Mouse (Mus musculus): Measurements from ENCODE around the gene Snorc. TPM values are rescaled to one million over a fixed set of nuclear protein-coding genes. Genes with fewer than 3 reads are reported as not detected.

Gene Snorc
- total RNA-seq, 4 experiments from 2014 or later: not detected

DNA sequence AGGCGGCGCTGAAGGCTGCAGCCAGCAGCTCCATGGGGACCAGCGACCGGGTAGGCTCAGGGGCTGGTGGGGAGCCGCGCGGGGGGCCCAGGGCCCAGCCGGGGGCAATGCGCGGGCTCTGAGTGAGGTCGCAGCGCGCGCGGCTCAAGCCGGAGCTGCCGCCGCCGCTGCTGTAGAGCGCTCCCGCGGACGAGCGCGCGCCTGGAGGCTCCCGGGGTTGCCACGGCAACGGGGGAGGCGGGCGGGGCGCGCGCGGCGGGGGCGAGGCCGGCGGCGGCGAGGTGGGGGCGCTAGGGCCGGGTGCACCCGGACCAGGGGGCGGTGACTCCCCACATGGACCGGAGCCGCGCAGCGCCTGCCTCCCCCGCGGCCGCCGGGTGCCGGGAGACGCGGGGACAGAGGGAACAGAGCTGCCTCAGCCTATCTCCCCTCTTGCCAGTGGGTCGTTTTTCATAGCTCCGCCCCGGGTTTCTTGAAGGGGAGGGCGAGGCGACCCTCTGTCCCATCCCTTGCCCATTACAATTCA lies 40.2 kb downstream of the Snorc start:
- no peak for DNase-seq (ENCODE audit: low spot score in 2 of 2)

DNA sequence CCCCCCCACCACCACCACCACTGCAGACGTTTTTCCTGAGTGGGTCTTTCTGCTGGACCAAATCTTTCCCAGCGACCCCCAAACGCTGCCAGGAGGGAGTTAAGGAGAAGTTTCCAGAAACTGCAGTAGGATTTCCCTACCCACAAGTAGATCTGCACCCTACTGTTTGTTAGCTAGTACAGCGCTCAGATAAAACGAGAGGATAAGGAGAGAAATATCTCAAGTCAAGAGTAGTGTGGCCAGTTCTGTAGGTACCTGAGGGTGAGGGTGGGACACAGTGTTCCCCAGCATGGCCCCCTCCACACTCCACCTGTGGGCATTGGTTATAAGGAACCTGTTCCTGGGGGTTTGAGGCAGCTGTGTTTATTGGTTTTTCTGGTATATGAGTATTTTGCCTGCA lies 40.8 kb downstream of the Snorc start:
- no peak for DNase-seq (ENCODE audit: low spot score in 2 of 2)

DNA sequence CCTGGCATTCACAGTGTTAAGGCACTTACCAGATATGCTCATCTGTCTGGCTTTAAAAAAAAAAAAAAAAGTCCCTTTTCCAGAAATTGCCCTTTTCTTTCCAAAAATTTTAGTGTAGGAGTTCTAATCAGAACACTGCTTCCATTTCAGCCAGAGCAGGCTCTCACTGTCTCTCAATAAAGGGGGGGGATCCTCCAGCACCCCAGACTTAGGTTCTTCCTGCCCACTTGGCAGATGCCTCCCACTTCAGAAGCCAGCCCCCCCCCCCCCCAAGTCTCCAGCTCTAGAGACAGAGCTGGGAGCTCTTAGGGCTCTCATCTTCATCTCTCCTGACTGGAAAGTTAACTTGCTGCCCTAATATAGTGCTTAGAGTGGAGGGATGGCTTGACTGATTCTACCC lies 50.4 kb downstream of the Snorc start:
- no peak for DNase-seq (ENCODE audit: low spot score in 2 of 2)

DNA sequence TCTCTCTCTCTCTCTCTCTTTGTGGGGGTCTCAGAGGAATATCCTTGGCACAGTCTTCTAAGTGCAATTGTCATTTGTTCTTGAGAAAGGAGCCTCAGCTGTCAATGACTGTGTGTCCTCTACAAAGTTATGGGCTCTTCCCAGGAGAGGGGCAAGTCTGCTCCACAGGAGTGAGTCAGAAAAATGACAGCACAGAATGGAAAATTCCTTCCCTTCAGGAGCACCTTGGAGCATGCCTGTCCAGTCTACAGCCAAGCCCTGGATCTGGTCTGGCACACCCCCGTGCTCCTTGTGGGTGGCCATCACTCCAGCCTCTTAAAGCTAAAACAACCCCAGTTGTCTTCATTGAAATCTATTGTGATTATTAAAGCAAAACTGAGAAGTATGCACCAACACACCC lies 51.5 kb downstream of the Snorc start:
- DNase-seq (ENCODE audit: low spot score in 2 of 2): no peak

DNA sequence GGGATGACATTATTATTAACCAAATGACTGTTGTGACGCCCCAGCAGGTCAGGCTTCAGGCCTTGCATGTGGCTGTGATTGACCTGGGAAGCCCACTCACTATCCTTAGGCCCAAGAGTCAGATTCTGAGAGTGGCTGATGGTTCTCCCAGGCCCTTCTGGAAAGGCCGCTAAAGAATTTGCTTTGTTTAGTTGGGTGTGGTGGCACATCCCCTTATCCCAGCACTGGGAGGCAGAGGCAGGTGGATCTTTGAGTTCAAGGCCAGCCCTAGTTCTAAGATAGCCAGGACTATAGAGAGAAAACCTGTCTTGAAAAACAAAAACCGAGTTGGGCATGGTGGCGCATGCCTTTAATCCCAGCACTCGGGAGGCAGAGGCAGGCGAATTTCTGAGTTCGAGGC lies 55.0 kb downstream of the Snorc start:
- no peak for DNase-seq (ENCODE audit: low spot score in 2 of 2)

Other genes with a start within 250 kb of the Snorc start
- gene Efhd1, start 205.9 kb upstream of the Snorc start, total RNA-seq (2022): 1 to 10 TPM; 1.7 to 3.4 (median 2.9) TPM
- 10 to 100 TPM; 33.1 to 40.4 (median 39.0) TPM for gene Gigyf2, start 143.3 kb upstream of the Snorc start, total RNA-seq (2022)
- under 1 TPM in 1 of 4 experiments, not detected in 3; 0.54 TPM for gene Kcnj13, start 75.5 kb upstream of the Snorc start, total RNA-seq (2022)
- gene Neu2, start 39.6 kb downstream of the Snorc start, total RNA-seq (2022): 10 to 100 TPM in 3 of 4 experiments, 1 to 10 TPM in 1; 8.7 to 15.9 (median 12.2) TPM
- gene Ngef, start 103.6 kb downstream of the Snorc start, total RNA-seq (2022): under 1 TPM in 3 of 4 experiments, not detected in 1; 0.13 to 0.19 (median 0.16) TPM
- 1 to 10 TPM; 1.8 to 3.9 (median 2.6) TPM for gene Inpp5d, start 150.0 kb downstream of the Snorc start, total RNA-seq (2022)